Mouse (Mus musculus): ENCODE data around the gene Srd5a1.

GRCm38 (mm10) chr13:69542571-69543352 is 68.5 kb downstream of the Srd5a1 start:
- TF ChIP-seq MEF2A (IDR thresholded peaks at IDR 0.05; ENCODE audit: extremely low read depth, insufficient replicate concordance, low read depth, low read length, poor library complexity, severe bottlenecking) (no peak), POLR2A (IDR thresholded peaks at IDR 0.05; ENCODE audit: control insufficient read depth in 1 of 2, insufficient read depth in 1 of 2, low read depth in 1 of 2, low read length in 2 of 2, poor library complexity in 1 of 2) (no peak), CTCF (IDR thresholded peaks at IDR 0.05 in 2 of 3, conservative IDR thresholded peaks at IDR 0.05 in 1 of 3; ENCODE audit: control insufficient read depth in 1 of 3, insufficient read depth in 1 of 3, low read depth in 2 of 3, low read length in 3 of 3, poor library complexity in 1 of 3, severe bottlenecking in 1 of 3) (no peak), GATA1 (IDR thresholded peaks at IDR 0.05; ENCODE audit: low read depth, low read length) (no peak), POLR2AphosphoS5 (IDR thresholded peaks at IDR 0.05; ENCODE audit: borderline replicate concordance, low read depth, low read length) (no peak)
